Mouse (Mus musculus) forebrain, embryonic 13.5 days (tissue): Measurements from ENCODE around the gene Gm21992. TPM values are rescaled to one million over a fixed set of nuclear protein-coding genes. Genes with fewer than 3 reads are reported as not detected.
A peak's percentile ranks its signal among the peaks of the same experiment; 100 is the strongest.

Experiments used
- ATAC-seq: fragments of 200-750 bp; cut with Nextera tagmentation; 2 replicates; pipeline ENCODE4 v1.8.0; 2017
- H3K27ac ChIP-seq: fragments of 300-500 bp; sonication (generic); 2 replicates; pipeline ENCODE4 v1.5.1; 2015; ENCODE audit warnings: inconsistent platforms, mild to moderate bottlenecking, moderate library complexity
- H3K27me3 ChIP-seq: fragments of 300-500 bp; sonication (generic); 2 replicates; pipeline ENCODE4 v1.6.1; 2015; ENCODE audit warnings: mild to moderate bottlenecking, inconsistent platforms
- H3K36me3 ChIP-seq: fragments of 300-500 bp; sonication (generic); 2 replicates; pipeline ENCODE4 v1.6.1; 2015; ENCODE audit warnings: mild to moderate bottlenecking, inconsistent platforms; ENCODE audit not compliant: poor library complexity, severe bottlenecking
- H3K4me1 ChIP-seq: fragments of 300-500 bp; sonication (generic); 2 replicates; pipeline ENCODE4 v1.6.1; 2015; ENCODE audit warnings: inconsistent platforms
- H3K4me2 ChIP-seq: fragments of 300-500 bp; sonication (generic); 2 replicates; pipeline ENCODE4 v1.6.1; 2015; ENCODE audit warnings: inconsistent platforms, mild to moderate bottlenecking, moderate library complexity
- H3K4me3 ChIP-seq: fragments of 300-500 bp; sonication (generic); 2 replicates; pipeline ENCODE4 v1.5.1; 2015; ENCODE audit warnings: mild to moderate bottlenecking, inconsistent platforms
- H3K9ac ChIP-seq: fragments of 300-500 bp; sonication (generic); 2 replicates; pipeline ENCODE4 v1.6.1; 2015; ENCODE audit warnings: mild to moderate bottlenecking, inconsistent platforms
- H3K9me3 ChIP-seq: fragments of 300-500 bp; sonication (generic); replicated peaks from 2 replicates; pipeline ENCODE4 v1.6.1; 2016; ENCODE audit warnings: inconsistent platforms
- WGBS: fragments of 180-500 bp; shearing (Covaris S2); methylation state at CpG from one replicate; pipeline ENCODE4 v1.1.7; 2015; 5-methylcytosine and 5-hydroxymethylcytosine counted together
- polyA plus RNA-seq: library from polyadenylated mRNA; unstranded; fragments of >200 nt; fragmentation: Nextera tagmentation; extraction: Ambion mirVana; gene quantifications from 2 replicates; pipeline ENCODE4 v1.2.1, GENCODE M21; 2015

Gm21992 gene
- polyA plus RNA-seq, 1 experiment from 2014 or later: 43.0 TPM

GRCm38 (mm10) chr19:4811909-4812242, 464 bp upstream of the Gm21992 start:
- ATAC-seq: no peak; the same call in 1 of the 2 replicates
- 6% methylated on average over 12 of the region's 12 CpGs for WGBS
- Histone ChIP-seq H3K4me3 (peak overlapping the region; percentile 90), H3K4me2 (peak overlapping the region; percentile 65), H3K27ac (peak overlapping the region; percentile 89), H3K4me1 (peaks cover 31% of the 10 kb centered on the region), H3K9me3 (no peaks in the 10 kb centered on the region), H3K36me3 (no peaks in the 10 kb centered on the region), H3K9ac (peak overlapping the region; percentile 81), H3K27me3 (no peaks in the 10 kb centered on the region; the same call in 1 of the 2 replicates)

- WGBS: under 1% methylated on average over 17 of the region's 17 CpGs
- ATAC-seq: no peak
- Histone ChIP-seq H3K27me3 (no peaks in the 10 kb centered on the region; the same call in 1 of the 2 replicates), H3K9ac (peak overlapping the region; percentile 82), H3K36me3 (no peaks in the 10 kb centered on the region), H3K4me1 (peaks cover 31% of the 10 kb centered on the region), H3K4me3 (peak overlapping the region; percentile 90), H3K4me2 (peak overlapping the region; percentile 90), H3K9me3 (no peaks in the 10 kb centered on the region), H3K27ac (peak overlapping the region; percentile 89)
Measured at GRCm38 (mm10) chr19:4810746-4811062, 708 bp downstream of the Gm21992 start.

- Histone ChIP-seq H3K4me1 (peaks cover 31% of the 10 kb centered on the region), H3K4me2 (peak overlapping the region; percentile 90), H3K36me3 (no peaks in the 10 kb centered on the region), H3K27ac (peak overlapping the region; percentile 89; the same call in 1 of the 2 replicates), H3K9ac (peak overlapping the region; percentile 82), H3K27me3 (no peaks in the 10 kb centered on the region; the same call in 1 of the 2 replicates), H3K9me3 (no peaks in the 10 kb centered on the region), H3K4me3 (peak overlapping the region; percentile 90)
- WGBS: under 1% methylated on average over 14 of the region's 14 CpGs
- no peak for ATAC-seq
Measured at GRCm38 (mm10) chr19:4810309-4810708, 1.1 kb downstream of the Gm21992 start.

- Histone ChIP-seq H3K36me3 (peaks cover 56% of the 10 kb centered on the region), H3K9ac (no peak overlapping the region), H3K4me1 (peaks cover 7% of the 10 kb centered on the region), H3K27me3 (no peaks in the 10 kb centered on the region), H3K9me3 (no peaks in the 10 kb centered on the region), H3K4me2 (no peak overlapping the region), H3K4me3 (no peak overlapping the region), H3K27ac (no peak overlapping the region)
- 88% methylated on average over 10 of the region's 10 CpGs for WGBS
- no peak for ATAC-seq
Measured at GRCm38 (mm10) chr19:4803283-4803682, 8.1 kb downstream of the Gm21992 start.

GRCm38 (mm10) chr19:4802691-4803091, 8.7 kb downstream of the Gm21992 start:
- Histone ChIP-seq H3K4me2 (no peak overlapping the region), H3K4me3 (no peak overlapping the region), H3K36me3 (peaks cover 57% of the 10 kb centered on the region), H3K9ac (no peak overlapping the region), H3K27me3 (no peaks in the 10 kb centered on the region), H3K27ac (no peak overlapping the region), H3K9me3 (no peaks in the 10 kb centered on the region), H3K4me1 (peaks cover under 1% of the 10 kb centered on the region; the same call in 1 of the 2 replicates)
- WGBS: 96% methylated on average over 7 of the region's 7 CpGs
- ATAC-seq: no peak

- ATAC-seq: no peak
- no peaks in the 10 kb centered on the region for H3K27me3 ChIP-seq
- H3K9me3 ChIP-seq: no peaks in the 10 kb centered on the region
- H3K4me2 ChIP-seq: no peak overlapping the region
- no peak overlapping the region for H3K27ac ChIP-seq
- peaks cover 65% of the 10 kb centered on the region for H3K36me3 ChIP-seq
- WGBS: 92% methylated on average over 5 of the region's 5 CpGs
- H3K9ac ChIP-seq: no peak overlapping the region
- H3K4me1 ChIP-seq: peaks cover 8% of the 10 kb centered on the region
- no peak overlapping the region for H3K4me3 ChIP-seq
Measured at GRCm38 (mm10) chr19:4799083-4799482, 12.3 kb downstream of the Gm21992 start.

- H3K4me3 ChIP-seq: no peak overlapping the region
- no peak overlapping the region for H3K9ac ChIP-seq
- no peaks in the 10 kb centered on the region for H3K9me3 ChIP-seq
- H3K36me3 ChIP-seq: peaks cover 54% of the 10 kb centered on the region
- WGBS: 94% methylated on average over 2 of the region's 2 CpGs
- no peak for ATAC-seq
- H3K4me1 ChIP-seq: peaks cover 10% of the 10 kb centered on the region
- no peak overlapping the region for H3K27ac ChIP-seq
- H3K27me3 ChIP-seq: no peaks in the 10 kb centered on the region
- H3K4me2 ChIP-seq: no peak overlapping the region
Measured at GRCm38 (mm10) chr19:4797846-4798245, 13.6 kb downstream of the Gm21992 start.

GRCm38 (mm10) chr19:4795929-4796328, 15.5 kb downstream of the Gm21992 start:
- H3K27ac ChIP-seq: no peak overlapping the region
- no peaks in the 10 kb centered on the region for H3K9me3 ChIP-seq
- H3K4me3 ChIP-seq: no peak overlapping the region
- peaks cover 47% of the 10 kb centered on the region for H3K36me3 ChIP-seq
- no peaks in the 10 kb centered on the region for H3K27me3 ChIP-seq
- H3K4me2 ChIP-seq: no peak overlapping the region
- WGBS: 82% methylated on average over 1 of the region's 1 CpGs
- ATAC-seq: no peak
- no peak overlapping the region for H3K9ac ChIP-seq
- peaks cover 27% of the 10 kb centered on the region for H3K4me1 ChIP-seq

- H3K4me1 ChIP-seq: peaks cover 46% of the 10 kb centered on the region
- 1% methylated on average over 31 of the region's 31 CpGs for WGBS
- no peaks in the 10 kb centered on the region for H3K9me3 ChIP-seq
- H3K4me2 ChIP-seq: peak within 1 kb of the TSS; percentile 80
- H3K4me3 ChIP-seq: peak within 1 kb of the TSS; percentile 70
- peaks cover 39% of the 10 kb centered on the region for H3K36me3 ChIP-seq
- peak within 1 kb of the TSS; percentile 76 for H3K9ac ChIP-seq
- ATAC-seq: peak; percentile 98
- peak within 1 kb of the TSS; percentile 82 for H3K27ac ChIP-seq
- no peaks in the 10 kb centered on the region for H3K27me3 ChIP-seq
Measured at GRCm38 (mm10) chr19:4793831-4794422, 17.5 kb downstream of the Gm21992 start, which contains the start of gene Rbm4. Rbm4 (minus strand) TSS chr19:4793901.

- H3K9ac ChIP-seq: peak overlapping the region; percentile 76
- H3K4me2 ChIP-seq: peak overlapping the region; percentile 80
- H3K9me3 ChIP-seq: no peaks in the 10 kb centered on the region
- WGBS: 2% methylated on average over 16 of the region's 16 CpGs
- peak; percentile 48 for ATAC-seq
- H3K27ac ChIP-seq: peak overlapping the region; percentile 82
- no peaks in the 10 kb centered on the region for H3K27me3 ChIP-seq
- H3K36me3 ChIP-seq: peaks cover 38% of the 10 kb centered on the region
- peaks cover 51% of the 10 kb centered on the region for H3K4me1 ChIP-seq
- H3K4me3 ChIP-seq: peak overlapping the region; percentile 70
Measured at GRCm38 (mm10) chr19:4793281-4793830, 18.1 kb downstream of the Gm21992 start.

- no peak overlapping the region for H3K27ac ChIP-seq
- no peak overlapping the region for H3K4me2 ChIP-seq
- H3K36me3 ChIP-seq: peaks cover 84% of the 10 kb centered on the region
- no peaks in the 10 kb centered on the region for H3K9me3 ChIP-seq
- no peaks in the 10 kb centered on the region for H3K27me3 ChIP-seq
- no peak overlapping the region for H3K9ac ChIP-seq
- H3K4me1 ChIP-seq: peaks cover 51% of the 10 kb centered on the region
- WGBS: 98% methylated on average over 2 of the region's 2 CpGs
- H3K4me3 ChIP-seq: no peak overlapping the region
- no peak for ATAC-seq
Measured at GRCm38 (mm10) chr19:4786313-4786712, 25.1 kb downstream of the Gm21992 start.

GRCm38 (mm10) chr19:4785206-4785605, 26.2 kb downstream of the Gm21992 start:
- no peaks in the 10 kb centered on the region for H3K9me3 ChIP-seq
- WGBS: 90% methylated on average over 7 of the region's 7 CpGs
- no peak overlapping the region for H3K27ac ChIP-seq
- no peak overlapping the region for H3K9ac ChIP-seq
- ATAC-seq: no peak
- no peak overlapping the region for H3K4me3 ChIP-seq
- no peak overlapping the region for H3K4me2 ChIP-seq
- H3K4me1 ChIP-seq: peaks cover 40% of the 10 kb centered on the region
- peaks cover 80% of the 10 kb centered on the region for H3K36me3 ChIP-seq
- H3K27me3 ChIP-seq: no peaks in the 10 kb centered on the region

- no peak overlapping the region for H3K9ac ChIP-seq
- H3K36me3 ChIP-seq: peaks cover 71% of the 10 kb centered on the region
- no peak overlapping the region for H3K4me2 ChIP-seq
- no peak overlapping the region for H3K4me3 ChIP-seq
- no peaks in the 10 kb centered on the region for H3K9me3 ChIP-seq
- no peak for ATAC-seq
- 93% methylated on average over 2 of the region's 2 CpGs for WGBS
- H3K27ac ChIP-seq: no peak overlapping the region
- no peaks in the 10 kb centered on the region for H3K27me3 ChIP-seq
- H3K4me1 ChIP-seq: peaks cover 19% of the 10 kb centered on the region
Measured at GRCm38 (mm10) chr19:4782891-4783290, 28.5 kb downstream of the Gm21992 start.
